Mouse (Mus musculus): ENCODE results near the gene Krtdap.
"Not testable (repeated sequence)": the region's sequence is repeated elsewhere in the genome, so short reads cannot be mapped to it uniquely, and the experiment has no call there.

The Krtdap gene

DNA sequence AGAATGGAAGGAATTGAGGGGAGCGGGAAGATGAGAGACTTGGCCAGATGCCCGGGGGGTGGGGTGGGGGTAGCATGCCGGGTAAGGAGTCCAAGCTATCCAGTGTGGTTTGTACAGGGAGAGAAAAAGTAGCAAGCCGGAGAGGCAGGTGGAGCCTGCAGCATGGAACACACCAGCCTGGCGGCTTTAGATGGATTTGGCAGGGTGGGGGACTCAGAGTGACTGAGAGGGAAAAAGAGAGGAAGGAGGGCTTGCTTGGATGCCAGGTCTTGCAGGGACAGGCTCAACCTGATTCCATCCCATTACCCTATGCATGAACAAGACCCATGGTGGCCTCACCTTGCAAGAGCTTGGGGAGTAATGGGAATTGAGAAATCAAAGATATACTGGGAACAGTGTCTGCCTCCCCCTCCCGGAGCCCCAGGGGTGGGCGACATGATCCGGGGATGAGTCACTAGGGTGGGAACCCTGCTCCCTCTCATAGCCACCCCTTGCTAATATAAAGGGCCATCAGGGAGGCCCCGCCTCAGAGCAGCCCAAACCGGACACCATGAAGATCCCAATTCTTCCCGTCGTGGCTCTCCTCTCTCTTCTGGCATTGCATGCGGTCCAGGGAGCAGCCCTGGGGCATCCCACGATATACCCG lies at the start of gene Krtdap:
Krtdap (plus strand) TSS at position 520 of the 646 bp plus-strand sequence.
- no peak for DNase-seq (ENCODE audit: low read depth, low spot score)

DNA sequence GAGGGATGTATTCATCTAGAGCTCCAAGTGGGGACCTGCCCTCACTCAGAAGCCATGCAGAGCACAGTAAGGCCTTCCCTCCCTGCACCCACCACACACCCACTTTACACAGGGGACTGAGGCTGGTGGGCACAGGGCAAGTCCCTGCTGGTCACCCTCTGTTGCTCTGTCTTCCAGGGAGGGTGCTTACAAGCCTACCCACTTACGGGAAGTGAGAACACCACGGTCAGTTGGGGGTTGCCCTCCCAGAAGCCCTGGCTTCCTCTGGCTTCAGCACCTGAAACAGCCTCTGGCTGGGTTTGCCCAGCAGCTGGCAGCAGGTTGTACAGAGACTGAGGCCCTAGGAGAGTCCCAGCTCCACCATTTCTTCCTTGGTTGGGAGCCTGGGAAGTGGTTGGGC lies 45.1 kb upstream of the Krtdap start:
- not testable (repeated sequence) for DNase-seq (ENCODE audit: low read depth, low spot score)

DNA sequence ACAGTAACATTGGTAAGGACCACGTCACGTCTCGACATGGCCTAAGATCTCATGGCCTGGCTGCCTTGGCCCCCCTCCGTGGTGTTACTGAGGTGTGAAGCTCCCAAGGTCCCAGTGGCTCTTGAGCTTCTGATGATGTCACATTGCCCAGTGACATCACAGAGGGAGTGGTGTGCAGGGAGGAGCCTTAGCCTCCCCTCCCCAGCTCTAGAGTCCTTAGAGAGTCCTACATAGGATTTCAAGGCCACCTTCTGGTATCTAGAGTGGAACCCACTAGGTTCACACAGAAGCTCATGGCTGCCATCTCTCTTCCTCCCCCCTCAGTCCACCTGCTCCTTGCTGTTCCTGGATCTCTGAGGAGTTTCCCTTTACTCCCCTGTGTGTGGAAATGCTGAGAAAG lies 44.1 kb upstream of the Krtdap start, which contains the start of gene Gapdhs:
Gapdhs (minus strand) TSS at position 65 of the 400 bp plus-strand sequence.
- DNase-seq (ENCODE audit: low read depth, low spot score) = not testable (repeated sequence)

DNA sequence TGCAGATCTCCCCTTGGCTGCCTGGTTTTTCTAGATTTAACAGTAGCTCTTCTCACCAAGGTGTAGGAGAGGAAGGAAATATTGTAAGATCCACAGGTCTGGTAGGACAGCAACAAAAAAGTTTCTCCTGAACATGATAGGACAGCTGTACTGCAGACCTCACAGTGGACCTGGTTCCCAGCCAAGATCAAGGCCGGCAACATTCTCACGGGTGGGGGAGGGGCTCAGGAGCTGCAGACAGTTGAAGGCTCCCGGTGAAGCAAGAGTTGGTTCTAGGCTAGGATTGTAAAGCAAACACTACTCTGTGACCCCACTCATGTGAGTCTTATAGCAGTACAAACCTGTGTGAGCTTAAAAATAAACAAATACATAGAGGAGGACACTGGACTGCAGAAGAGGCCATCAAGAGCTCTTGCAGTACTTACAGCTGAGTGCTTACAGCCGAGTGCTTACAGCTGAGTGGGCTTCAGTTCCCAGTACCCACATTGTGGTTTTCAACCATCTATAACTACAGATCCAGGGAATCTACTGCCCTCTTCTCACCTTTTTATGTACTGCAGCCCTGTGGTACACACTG lies 43.6 kb upstream of the Krtdap start:
- no peak for DNase-seq (ENCODE audit: low read depth, low spot score)

- no peak for DNase-seq (ENCODE audit: low read depth, low spot score)
These were observed 40.0 kb upstream of the Krtdap start for GRCm38 (mm10) chr7:30747525-30748204.

DNA sequence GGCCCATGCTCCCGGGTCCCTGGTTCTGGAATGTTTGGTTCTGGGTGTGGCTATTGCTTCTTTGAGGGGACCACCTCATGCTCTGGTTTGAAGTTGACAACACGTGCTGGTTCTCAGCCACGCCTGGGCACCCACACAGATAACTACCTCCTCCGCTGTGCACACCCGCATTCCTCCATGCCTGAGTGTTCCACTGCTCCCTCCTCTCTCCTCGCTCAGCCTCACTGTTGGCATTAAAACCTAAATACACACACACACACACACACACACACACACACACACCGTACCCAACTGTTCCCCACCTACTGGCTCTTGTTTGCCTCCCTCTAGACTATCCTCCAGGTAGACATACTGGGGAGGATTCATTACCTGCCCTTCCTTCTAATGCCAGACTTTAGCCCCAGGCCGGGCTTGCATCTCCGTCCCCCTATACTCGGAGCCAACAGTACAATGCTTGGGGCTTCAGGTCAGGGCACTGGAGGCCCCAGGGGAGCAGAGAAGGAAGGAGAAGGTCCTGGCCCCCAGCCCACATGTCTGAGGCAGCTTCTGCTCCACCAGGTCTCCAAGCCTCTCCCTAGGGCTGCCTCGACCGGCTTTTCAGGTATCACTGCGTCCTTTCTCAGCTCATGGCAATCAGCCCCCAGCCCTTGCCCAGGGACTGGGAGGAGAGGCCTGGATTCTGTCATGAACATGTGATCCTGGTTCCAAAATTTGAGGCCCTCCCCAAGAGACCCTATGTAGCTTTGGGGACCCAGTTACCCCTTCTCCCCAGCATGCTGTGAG lies 37.7 kb upstream of the Krtdap start:
- no peak for DNase-seq (ENCODE audit: low read depth, low spot score)

GRCm38 (mm10) chr7:30751086-30751669 lies 36.5 kb upstream of the Krtdap start, which contains the start of gene Sbsn:
Gene Sbsn (plus strand): TSS chr7:30751471.
- no peak for DNase-seq (ENCODE audit: low read depth, low spot score)

DNA sequence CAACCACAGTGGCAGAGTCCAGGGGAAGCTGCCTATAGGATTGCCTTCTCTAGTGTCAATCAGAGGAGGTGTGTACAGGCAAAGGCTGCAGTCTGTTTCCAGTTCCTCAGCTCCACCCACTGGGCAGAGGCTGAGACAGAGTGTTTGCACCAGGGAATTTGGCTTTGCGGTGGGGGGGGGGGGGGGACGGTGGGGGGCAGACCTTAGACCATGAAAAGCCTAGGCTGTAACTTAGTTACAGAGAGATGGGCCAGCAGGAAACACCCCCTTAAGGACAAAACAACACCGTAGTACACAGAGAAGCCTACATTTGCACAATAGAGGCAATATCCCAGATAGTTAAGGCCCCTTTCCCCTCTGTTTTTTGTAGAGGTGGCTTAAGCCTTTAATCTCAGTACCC lies 30.7 kb upstream of the Krtdap start:
- DNase-seq (ENCODE audit: low read depth, low spot score) = no peak

DNA sequence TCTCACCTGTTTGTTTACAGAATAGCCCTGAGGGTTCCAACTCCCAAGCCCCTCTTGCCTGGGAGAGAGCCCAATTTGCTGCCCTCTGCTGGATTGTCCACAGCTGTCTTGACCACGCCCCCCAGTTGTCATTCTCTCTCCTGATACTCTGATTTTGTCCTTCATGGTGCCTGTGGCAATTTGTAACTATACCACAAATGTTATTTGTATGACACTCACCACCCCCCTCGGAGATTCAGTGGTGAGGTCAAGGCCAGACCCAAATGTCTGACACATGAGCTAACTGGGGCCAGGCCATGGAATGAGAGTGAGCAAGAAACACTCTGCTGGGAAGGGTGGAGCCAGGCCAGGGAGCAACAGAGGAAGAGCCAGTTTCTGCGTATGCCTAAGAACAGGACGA lies 28.8 kb upstream of the Krtdap start:
- no peak for DNase-seq (ENCODE audit: low read depth, low spot score)

GRCm38 (mm10) chr7:30761769-30762352 lies 25.8 kb upstream of the Krtdap start:
- no peak for DNase-seq (ENCODE audit: low read depth, low spot score)

GRCm38 (mm10) chr7:30763456-30763855 lies 24.2 kb upstream of the Krtdap start, which contains the start of gene Dmkn:
Gene Dmkn (plus strand): TSS chr7:30763756.
- no peak for DNase-seq (ENCODE audit: low read depth, low spot score)

DNA sequence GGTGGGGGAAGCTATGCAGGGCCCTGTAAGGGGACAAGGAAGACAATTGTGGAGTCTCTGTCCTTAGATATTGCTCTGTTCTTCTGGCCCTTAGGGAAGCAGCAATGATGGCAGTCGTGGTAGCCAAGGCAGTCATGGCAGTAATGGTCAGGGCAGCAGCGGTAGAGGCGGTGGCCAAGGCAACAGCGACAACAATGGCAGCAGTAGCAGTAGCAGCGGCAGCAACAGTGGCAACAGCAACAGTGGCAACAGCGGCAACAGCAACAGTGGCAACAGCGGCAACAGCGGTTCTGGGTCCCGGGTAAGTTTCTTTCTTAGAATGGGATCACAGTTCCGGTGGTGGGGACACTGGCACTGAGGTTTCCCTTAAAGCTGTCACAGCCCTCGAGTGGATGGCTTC lies 22.5 kb upstream of the Krtdap start:
- DNase-seq (ENCODE audit: low read depth, low spot score) = no peak

DNA sequence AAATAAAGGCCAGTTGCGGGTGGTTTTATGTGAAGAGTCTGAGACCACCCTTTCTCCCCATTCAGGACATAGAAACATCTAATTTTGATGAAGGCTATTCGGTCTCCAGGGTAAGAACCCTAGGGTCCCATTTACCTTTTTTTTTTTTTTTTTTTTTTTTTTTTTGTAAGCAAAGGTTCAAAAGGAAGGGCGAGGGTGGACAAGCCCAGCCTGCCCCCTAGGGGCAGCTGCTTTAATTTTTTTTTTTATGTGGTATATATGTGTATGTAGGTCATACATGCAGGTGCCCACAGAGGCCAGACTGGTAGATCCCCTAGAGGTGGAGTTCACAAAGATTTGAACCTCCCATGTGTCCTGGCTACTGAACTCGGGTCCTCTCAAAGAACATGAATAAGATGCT lies 21.3 kb upstream of the Krtdap start:
- DNase-seq (ENCODE audit: low read depth, low spot score) = no peak

GRCm38 (mm10) chr7:30769236-30769635 lies 18.5 kb upstream of the Krtdap start:
- DNase-seq (ENCODE audit: low read depth, low spot score) = no peak

DNA sequence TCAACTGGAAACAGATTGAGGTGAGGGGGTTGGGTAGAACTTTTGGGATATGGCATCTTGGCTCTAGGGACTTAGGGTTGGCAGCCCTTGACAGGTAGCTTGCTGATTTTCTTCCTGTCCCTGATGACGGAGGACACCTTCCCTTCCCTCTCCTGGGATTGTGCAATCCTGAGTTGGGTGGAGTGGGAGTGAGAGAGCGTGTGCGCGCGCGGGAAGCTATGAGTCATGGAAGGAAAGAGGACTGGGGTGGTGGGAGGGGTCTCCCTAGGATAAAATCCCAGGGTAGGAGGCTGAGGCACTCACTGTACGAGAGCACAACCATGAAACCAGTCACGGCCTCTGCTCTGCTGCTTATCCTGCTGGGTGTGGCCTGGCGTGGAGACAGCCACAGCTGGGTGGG lies 11.6 kb upstream of the Krtdap start:
- DNase-seq (ENCODE audit: low read depth, low spot score) = no peak

DNA sequence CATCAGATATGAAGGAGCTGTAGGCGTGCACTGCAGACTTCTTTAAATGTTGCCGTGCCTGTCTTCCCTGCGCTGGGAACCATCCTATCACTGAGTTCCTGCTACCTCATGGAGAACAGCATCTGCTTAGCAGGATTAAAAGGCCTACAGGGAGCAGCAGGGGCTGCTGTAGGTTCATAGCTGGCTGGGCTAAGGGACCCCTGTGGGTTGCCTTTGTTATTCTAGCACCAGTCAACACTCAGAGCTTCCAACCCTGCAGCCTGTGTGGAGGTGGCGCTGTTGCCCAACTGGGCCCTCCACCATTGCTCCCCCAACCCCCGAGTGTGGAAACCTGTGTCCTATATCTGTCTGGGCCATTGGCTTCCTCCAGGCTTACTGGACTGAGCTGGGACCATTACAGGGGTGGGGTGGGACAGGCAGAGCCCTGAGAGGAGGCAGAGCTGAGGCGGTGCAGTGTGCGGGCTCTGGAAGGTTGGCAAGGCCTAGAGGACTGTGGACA lies 10.6 kb upstream of the Krtdap start:
- no peak for DNase-seq (ENCODE audit: low read depth, low spot score)

GRCm38 (mm10) chr7:30777911-30778310 lies 9.8 kb upstream of the Krtdap start:
- no peak for DNase-seq (ENCODE audit: low read depth, low spot score)

GRCm38 (mm10) chr7:30781792-30782191 lies 5.9 kb upstream of the Krtdap start:
- DNase-seq (ENCODE audit: low read depth, low spot score) = no peak

DNA sequence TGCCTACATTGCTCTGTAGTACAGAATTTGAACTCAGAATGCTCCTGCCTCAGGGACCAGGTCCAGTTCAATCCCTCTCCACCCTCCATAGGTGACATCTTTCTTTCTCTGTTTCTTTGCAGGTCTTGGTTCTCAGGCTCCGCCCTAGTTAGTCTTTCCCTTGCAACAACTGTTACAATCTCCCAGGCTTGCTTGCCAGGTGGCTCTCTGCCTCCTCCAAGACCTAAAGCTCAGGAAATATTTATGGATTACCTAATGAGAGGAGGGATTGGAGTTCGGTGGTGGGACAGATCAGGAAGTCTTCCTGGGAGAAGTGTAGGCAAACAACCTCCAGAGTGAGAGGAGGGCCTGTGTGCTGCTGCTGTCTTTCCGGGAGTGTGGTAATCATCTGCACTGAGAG lies 5.0 kb upstream of the Krtdap start:
- DNase-seq (ENCODE audit: low read depth, low spot score) = no peak

GRCm38 (mm10) chr7:30785154-30785553 lies 2.5 kb upstream of the Krtdap start:
- DNase-seq (ENCODE audit: low read depth, low spot score) = no peak

Data from brain, embryonic 18.5 days (tissue).